Mouse (Mus musculus) heart, embryonic 13.5 days (tissue): Measurements from ENCODE around the gene Ercc4. TPM values are rescaled to one million over a fixed set of nuclear protein-coding genes. Genes with fewer than 3 reads are reported as not detected.

Experiments
- ATAC-seq: fragments of 200-750 bp; cut with Nextera tagmentation; 2 replicates; pipeline ENCODE4 v1.8.0; 2017; ENCODE audit warnings: moderate TSS enrichment; ENCODE audit not compliant: insufficient number of reproducible peaks, low FRiP score, low TSS enrichment; ENCODE audit errors: extremely low read depth
- H3K27ac ChIP-seq: fragments of 300-500 bp; sonication (generic); replicated peaks from 2 replicates; pipeline ENCODE4 v1.5.1; 2015; ENCODE audit warnings: moderate library complexity, mild to moderate bottlenecking, inconsistent platforms
- H3K27me3 ChIP-seq: fragments of 300-500 bp; sonication (generic); replicated peaks from 2 replicates; pipeline ENCODE4 v1.6.1; 2015; ENCODE audit warnings: mild to moderate bottlenecking, inconsistent platforms
- H3K36me3 ChIP-seq: fragments of 300-500 bp; sonication (generic); 2 replicates; pipeline ENCODE4 v1.6.1; 2015; ENCODE audit warnings: mild to moderate bottlenecking, inconsistent platforms
- H3K4me1 ChIP-seq: fragments of 300-500 bp; sonication (generic); 2 replicates; pipeline ENCODE4 v1.6.1; 2015; ENCODE audit warnings: inconsistent platforms
- H3K4me2 ChIP-seq: fragments of 300-500 bp; sonication (generic); 2 replicates; pipeline ENCODE4 v1.6.1; 2015; ENCODE audit warnings: inconsistent platforms, mild to moderate bottlenecking, moderate library complexity
- H3K4me3 ChIP-seq: fragments of 300-500 bp; sonication (generic); 2 replicates; pipeline ENCODE4 v1.5.1; 2015; ENCODE audit warnings: moderate library complexity, mild to moderate bottlenecking, inconsistent platforms
- H3K9ac ChIP-seq: fragments of 300-500 bp; sonication (generic); 2 replicates; pipeline ENCODE4 v1.6.1; 2015; ENCODE audit warnings: inconsistent platforms, mild to moderate bottlenecking, moderate library complexity
- H3K9me3 ChIP-seq: fragments of 300-500 bp; sonication (generic); 2 replicates; pipeline ENCODE4 v1.6.1; 2016; ENCODE audit warnings: inconsistent platforms
- WGBS: fragments of 180-500 bp; shearing (Covaris S2); methylation state at CpG from one replicate; pipeline ENCODE4 v1.1.7; 2015; ENCODE audit warnings: mixed read lengths; 5-methylcytosine and 5-hydroxymethylcytosine counted together
- polyA plus RNA-seq: library from polyadenylated mRNA; unstranded; fragments of >200 nt; fragmentation: Nextera tagmentation; extraction: Ambion mirVana; gene quantifications from 2 replicates; pipeline ENCODE4 v1.2.1, GENCODE M21; 2015

Ercc4 gene
- polyA plus RNA-seq, 1 experiment from 2014 or later: 6.9 TPM

GRCm38 (mm10) chr16:13199204-13199603, 89.7 kb downstream of the Ercc4 start:
- no peaks in the 10 kb centered on the region for H3K27me3 ChIP-seq
- 31% methylated on average over 2 of the region's 2 CpGs for WGBS
- H3K9me3 ChIP-seq: no peaks in the 10 kb centered on the region
- no peak overlapping the region for H3K27ac ChIP-seq
- peaks cover 18% of the 10 kb centered on the region for H3K4me1 ChIP-seq
- H3K36me3 ChIP-seq: no peaks in the 10 kb centered on the region
- H3K9ac ChIP-seq: no peak overlapping the region
- no peak overlapping the region for H3K4me3 ChIP-seq
- no peak overlapping the region for H3K4me2 ChIP-seq
- ATAC-seq: no peak

Other genes starting within 250 kb of the Ercc4 start
- 12.4 and 13.1 TPM in 2 replicates for gene Mrtfb, start 146.8 kb downstream of the Ercc4 start, polyA plus RNA-seq